Mouse (Mus musculus) retina, adult 2 months (tissue): Measurements from ENCODE around the gene Usp9x.

Source experiments
- DNase-seq: peaks from one replicate; pipeline ENCODE4 v3.0.0-alpha.2; 2012; ENCODE audit warnings: low read depth, low spot score

The Usp9x gene

GRCm38 (mm10) chrX:13071241-13071775 is at the start of gene Usp9x:
Usp9x (plus strand) TSS chrX:13071498.
- DNase-seq, result peak; percentile 75

GRCm38 (mm10) chrX:13022547-13023310 is 48.6 kb upstream of the Usp9x start:
- DNase-seq, result no peak

- DNase-seq, result no peak
Observed at GRCm38 (mm10) chrX:13024539-13025202, 46.6 kb upstream of the Usp9x start.

GRCm38 (mm10) chrX:13025286-13025685 is 46.0 kb upstream of the Usp9x start:
- no peak for DNase-seq

- no peak for DNase-seq
Observed at GRCm38 (mm10) chrX:13028156-13028555, 43.1 kb upstream of the Usp9x start.

- DNase-seq, result no peak
Observed at GRCm38 (mm10) chrX:13029996-13030395, 41.3 kb upstream of the Usp9x start.

GRCm38 (mm10) chrX:13037085-13037484 is 34.2 kb upstream of the Usp9x start:
- no peak for DNase-seq

GRCm38 (mm10) chrX:13039211-13039610 is 32.1 kb upstream of the Usp9x start:
- no peak for DNase-seq

- DNase-seq, result no peak
Observed at GRCm38 (mm10) chrX:13040391-13040790, 30.9 kb upstream of the Usp9x start.

- DNase-seq, result peak; percentile 82
Observed at GRCm38 (mm10) chrX:13041630-13042129, 29.6 kb upstream of the Usp9x start.

- DNase-seq, result no peak
Observed at GRCm38 (mm10) chrX:13043780-13044179, 27.5 kb upstream of the Usp9x start.

- no peak for DNase-seq
Observed at GRCm38 (mm10) chrX:13044666-13045065, 26.6 kb upstream of the Usp9x start.

- no peak for DNase-seq
Observed at GRCm38 (mm10) chrX:13046893-13047435, 24.3 kb upstream of the Usp9x start.

- DNase-seq, result peak; percentile 72
Observed at GRCm38 (mm10) chrX:13047631-13048345, 23.5 kb upstream of the Usp9x start.

- DNase-seq, result no peak
Observed at GRCm38 (mm10) chrX:13054612-13055011, 16.7 kb upstream of the Usp9x start.

GRCm38 (mm10) chrX:13061961-13062360 is 9.3 kb upstream of the Usp9x start:
- no peak for DNase-seq

- DNase-seq, result no peak
Observed at GRCm38 (mm10) chrX:13064273-13064925, 6.9 kb upstream of the Usp9x start.

GRCm38 (mm10) chrX:13070206-13070572 is 1.1 kb upstream of the Usp9x start:
- no peak for DNase-seq

- DNase-seq, result peak; percentile 75
Observed at GRCm38 (mm10) chrX:13070573-13071240, 591 bp upstream of the Usp9x start.

- DNase-seq, result peak; percentile 28
Observed at GRCm38 (mm10) chrX:13071776-13072460, 620 bp downstream of the Usp9x start.
